Mouse (Mus musculus) spleen, adult 2 months (tissue): ENCODE results near the gene Magel2. TPM values are rescaled to one million over a fixed set of nuclear protein-coding genes. Genes with fewer than 3 reads are reported as not detected.
A peak's percentile ranks its signal among the peaks of the same experiment; 100 is the strongest.

ENCODE experiments used
- DNase-seq, 2 experiments: peaks; one replicate each; pipeline versions ENCODE4 v3.0.0 to v3.0.0-alpha.2; 2012 to 2021; ENCODE audit warnings: low spot score in 2 of 2, low read depth in 1 of 2
- H3K27ac ChIP-seq: fragments of 200-500 bp; 2 replicates; pipeline ENCODE4 v1.5.1; 2012; ENCODE audit warnings: low read length, inconsistent platforms; ENCODE audit not compliant: insufficient read depth
- H3K27me3 ChIP-seq: fragments of 200-500 bp; 2 replicates; pipeline ENCODE4 v1.6.1; 2012; ENCODE audit warnings: mild to moderate bottlenecking, moderate library complexity, low read length, inconsistent platforms; ENCODE audit not compliant: control insufficient read depth, insufficient read depth
- H3K36me3 ChIP-seq: fragments of 200-500 bp; 2 replicates; pipeline ENCODE4 v1.6.1; 2012; ENCODE audit warnings: mild to moderate bottlenecking, low read length, inconsistent platforms; ENCODE audit not compliant: control insufficient read depth, insufficient read depth
- H3K4me1 ChIP-seq: fragments of 200-500 bp; 2 replicates; pipeline ENCODE4 v1.6.1; 2011; ENCODE audit warnings: inconsistent platforms; ENCODE audit not compliant: control insufficient read depth, insufficient read depth, insufficient read length
- H3K4me3 ChIP-seq: fragments of 200-500 bp; 2 replicates; pipeline ENCODE4 v1.5.1; 2011; ENCODE audit warnings: mild to moderate bottlenecking, inconsistent platforms; ENCODE audit not compliant: insufficient read depth, insufficient read length; ENCODE audit errors: extremely low read depth
- CTCF ChIP-seq: fragments of 200-500 bp; IDR thresholded peaks from 2 replicates; pipeline ENCODE4 v1.5.1; 2011; ENCODE audit warnings: mild to moderate bottlenecking, inconsistent platforms; ENCODE audit not compliant: insufficient read depth, insufficient read length, insufficient replicate concordance; ENCODE audit errors: extremely low read depth
- POLR2A ChIP-seq: fragments of 200-500 bp; IDR thresholded peaks from 2 replicates; pipeline ENCODE4 v1.6.1; 2011; ENCODE audit warnings: low read depth, low read length, inconsistent platforms
- WGBS: fragments of 180-500 bp; shearing (Covaris S2); methylation state at CpG from one replicate; pipeline ENCODE4 v1.1.7; 2018; 5-methylcytosine and 5-hydroxymethylcytosine counted together
- polyA plus RNA-seq: library from polyadenylated mRNA; depleted of rRNA; stranded (reverse); fragments of >200 nt; gene quantifications from 2 replicates; pipeline ENCODE4 v1.2.3, GENCODE M21; 2012; rRNA removed

The Magel2 gene
- polyA plus RNA-seq, 1 experiment, result not detected

DNA sequence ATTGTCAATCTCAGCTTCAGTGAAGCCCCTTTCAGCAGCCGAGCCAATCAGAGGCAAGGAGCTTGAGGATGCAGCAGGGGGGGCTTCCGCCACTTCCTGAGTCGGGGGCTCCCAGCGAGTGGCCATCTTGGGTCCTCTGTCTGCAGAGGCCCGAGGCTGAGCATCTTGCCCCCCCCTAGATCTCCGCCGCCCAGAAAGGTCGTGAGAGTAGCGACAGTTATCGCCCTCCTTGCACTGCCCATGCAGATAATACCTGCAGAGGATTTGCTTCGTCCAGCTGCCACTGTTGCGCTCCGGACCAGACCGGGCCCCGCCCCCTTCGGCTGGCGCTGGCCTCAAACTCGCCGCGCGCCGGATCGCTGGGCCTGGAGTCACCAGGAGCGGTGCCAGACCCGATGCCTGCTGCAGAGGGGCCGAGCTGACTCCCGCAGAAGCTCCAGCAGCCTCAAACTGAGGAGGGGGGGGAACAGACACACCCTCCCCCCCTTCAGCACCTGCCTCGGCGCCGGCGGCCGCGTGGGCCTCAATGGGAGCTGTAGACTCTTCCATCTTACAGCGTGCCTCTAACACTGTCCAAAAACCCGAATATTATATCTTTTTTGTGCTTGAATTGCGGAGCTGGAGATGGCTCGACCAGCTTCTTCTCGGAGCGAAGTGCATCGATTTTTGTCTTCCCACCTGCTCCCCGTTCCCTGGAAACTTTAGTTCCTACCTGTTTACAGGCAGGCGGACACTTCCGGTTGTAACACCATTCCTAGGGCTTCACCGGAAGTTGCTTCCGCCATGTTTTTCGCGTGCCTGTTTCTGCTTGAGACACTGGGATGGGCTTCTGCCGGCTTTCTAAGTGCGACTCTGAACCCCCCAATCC lies 42.9 kb downstream of the Magel2 start, which contains the start of gene Mkrn3:
Gene Mkrn3 (minus strand): TSS at position 647 of the 868 bp plus-strand sequence.
- TF ChIP-seq POLR2A, result no peak
- no peak for TF ChIP-seq CTCF
- Histone ChIP-seq H3K4me1 (no peaks in the 10 kb centered on the region), H3K36me3 (no peaks in the 10 kb centered on the region), H3K27me3 (no peaks in the 10 kb centered on the region), H3K4me3 (peak within 1 kb of the TSS; percentile 38; the same call in 1 of the 2 replicates), H3K27ac (no peak within 1 kb of the TSS)
- DNase-seq, result no peak
- 28% methylated on average over 49 of the region's 49 CpGs for WGBS

GRCm38 (mm10) chr7:62420566-62420965 lies 43.8 kb downstream of the Magel2 start:
- TF ChIP-seq CTCF (no peak), POLR2A (no peak)
- Histone ChIP-seq H3K4me1 (no peaks in the 10 kb centered on the region), H3K4me3 (no peak overlapping the region), H3K27ac (no peak overlapping the region), H3K27me3 (no peaks in the 10 kb centered on the region), H3K36me3 (no peaks in the 10 kb centered on the region)
- WGBS, result 67% methylated on average over 6 of the region's 6 CpGs
- DNase-seq, result no peak

GRCm38 (mm10) chr7:62423210-62423609 lies 46.4 kb downstream of the Magel2 start:
- no peaks in the 10 kb centered on the region for H3K4me1 ChIP-seq
- DNase-seq, result no peak
- WGBS, result 50% methylated on average over 4 of the region's 4 CpGs
- H3K27me3 ChIP-seq, result no peaks in the 10 kb centered on the region
- H3K36me3 ChIP-seq, result no peaks in the 10 kb centered on the region
- H3K27ac ChIP-seq, result no peak overlapping the region
- H3K4me3 ChIP-seq, result no peak overlapping the region
- TF ChIP-seq CTCF (no peak), POLR2A (no peak)

GRCm38 (mm10) chr7:62428337-62428736 lies 51.5 kb downstream of the Magel2 start:
- no peaks in the 10 kb centered on the region for H3K27me3 ChIP-seq

More at GRCm38 (mm10) chr7:62428337-62428736, 51.5 kb downstream of the Magel2 start:
- Histone ChIP-seq H3K4me1 (no peaks in the 10 kb centered on the region), H3K36me3 (no peaks in the 10 kb centered on the region), H3K4me3 (no peak overlapping the region), H3K27ac (no peak overlapping the region)
- 24% methylated on average over 8 of the region's 8 CpGs for WGBS
- TF ChIP-seq CTCF (no peak), POLR2A (no peak)
- no peak for DNase-seq

Other genes starting within 250 kb of the Magel2 start
- 2.7 and 4.4 TPM in 2 replicates for gene Ndn, start 30.4 kb upstream of the Magel2 start, polyA plus RNA-seq
- 0.31 and 0.33 TPM in 2 replicates for gene Mkrn3, start 43.1 kb downstream of the Magel2 start, polyA plus RNA-seq
- 0.61 and 0.83 TPM in 2 replicates for gene Peg12, start 87.5 kb downstream of the Magel2 start, polyA plus RNA-seq